Comparison of ENCODE assay signal across 31 mouse cellular contexts in the genomic region with DNA sequence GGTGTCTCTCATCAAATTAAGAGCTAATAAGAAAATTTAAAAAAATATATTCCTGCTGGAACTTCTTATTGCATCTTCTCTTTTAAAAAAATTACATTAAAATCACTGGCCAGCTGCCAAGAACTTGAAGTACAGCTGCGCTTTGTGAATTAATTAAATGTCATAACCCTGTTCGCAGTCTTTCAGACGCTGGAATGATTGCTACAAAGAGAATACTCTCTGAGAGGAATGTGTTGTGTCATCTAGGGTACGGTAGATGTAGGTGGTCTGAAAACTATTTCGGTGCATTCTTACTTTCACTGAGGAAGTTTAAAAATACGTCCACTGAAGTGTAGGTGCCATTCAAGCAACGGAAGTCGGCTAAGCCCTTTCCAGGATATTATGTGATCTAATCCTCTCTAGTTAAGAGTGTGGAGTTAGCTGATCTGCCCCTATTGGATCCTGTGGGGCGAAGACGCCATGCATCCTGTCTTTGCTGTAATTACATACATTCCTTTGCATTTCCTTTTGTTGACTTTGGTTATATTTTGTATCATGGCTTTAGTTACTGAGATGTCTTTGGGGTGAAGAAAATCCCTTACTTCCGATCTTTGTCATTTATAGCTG. TPM values are rescaled to one million over a fixed set of nuclear protein-coding genes. Genes with fewer than 3 reads are reported as not detected.
DNase-seq lines count a peak whose midpoint lies in the region; ATAC-seq and TF ChIP-seq lines count a peak whose summit lies in the region.
"Had no signal": no experiment of that assay in that cellular context is flagged by ENCODE, and none has a peak within 500 bp of the region (broad histone marks: within the 10 kb centered on the region; RNA-seq: fewer than 3 reads in every experiment).

No protein-coding gene starts in this region.

- ATAC-seq in heart, postnatal 0 days (ENCODE audit: insufficient read depth, low read depth): no peak
- no peak for ATAC-seq in limb, embryonic 14.5 days (ENCODE audit: low FRiP score, low read depth)
- no peak for ATAC-seq in stomach, embryonic 16.5 days (ENCODE audit: insufficient read depth, low FRiP score)
- no peak for ATAC-seq in stomach, postnatal 0 days (ENCODE audit: low FRiP score, low TSS enrichment)
- ATAC-seq: forebrain, embryonic 13.5 days; intestine, postnatal 0 days; liver, postnatal 0 days had no signal

- peak overlapping the region; percentile 37; the same call in 1 of the 2 replicates for H3K27ac ChIP-seq in heart, postnatal 0 days (ENCODE audit: low read depth)
- H3K27ac ChIP-seq in heart, adult 2 months: no peak overlapping the region
- no peak overlapping the region for H3K27ac ChIP-seq in limb, embryonic 14.5 days (replicated peaks; ENCODE audit: low read depth, low read length)
- H3K27ac ChIP-seq in limb, embryonic 10.5 days: no peak overlapping the region
- H3K27ac ChIP-seq in stomach, embryonic 16.5 days (ENCODE audit: low read length): no peak overlapping the region
- H3K27ac ChIP-seq in stomach, postnatal 0 days (replicated peaks): no peak overlapping the region
- H3K27ac ChIP-seq: forebrain, embryonic 13.5 days; heart, embryonic 13.5 days; macrophage had no signal

- intact Hi-C loops in heart, adult 2 months (cut with DNase I): no loop called here

- H3K4me1 ChIP-seq in heart, postnatal 0 days (ENCODE audit: control insufficient read depth, insufficient read depth): no peaks in the 10 kb centered on the region
- H3K4me1 ChIP-seq in heart, adult 2 months (ENCODE audit: control insufficient read depth, insufficient read depth, low read length): no peaks in the 10 kb centered on the region
- H3K4me1 ChIP-seq in limb, embryonic 14.5 days (ENCODE audit: control insufficient read depth, insufficient read depth, low read length): no peaks in the 10 kb centered on the region
- no peaks in the 10 kb centered on the region for H3K4me1 ChIP-seq in limb, embryonic 10.5 days
- 0 out of 2 replicates have a peak, but pooled peaks cover 3% of the 10 kb centered on the region for H3K4me1 ChIP-seq in stomach, embryonic 16.5 days (ENCODE audit: control insufficient read depth, insufficient read depth, low read length)
- H3K4me1 ChIP-seq in stomach, postnatal 0 days (replicated peaks; ENCODE audit: control insufficient read depth, insufficient read depth): no peaks in the 10 kb centered on the region
- H3K4me1 ChIP-seq: forebrain, embryonic 13.5 days; heart, embryonic 13.5 days had no signal

- no peak overlapping the region for H3K4me3 ChIP-seq in heart, postnatal 0 days (ENCODE audit: low read depth, low read length)
- H3K4me3 ChIP-seq in heart, adult 2 months: no peak overlapping the region
- no peak overlapping the region for H3K4me3 ChIP-seq in limb, embryonic 14.5 days (replicated peaks; ENCODE audit: low read length)
- no peak overlapping the region for H3K4me3 ChIP-seq in limb, embryonic 10.5 days
- H3K4me3 ChIP-seq in stomach, embryonic 16.5 days (replicated peaks; ENCODE audit: low read length): no peak overlapping the region
- H3K4me3 ChIP-seq in stomach, postnatal 0 days (ENCODE audit: low read depth, low read length): no peak overlapping the region
- H3K4me3 ChIP-seq in myocyte: no peak overlapping the region
- H3K4me3 ChIP-seq: erythroblast, embryonic 14.5 days; forebrain, embryonic 13.5 days; heart, embryonic 13.5 days had no signal

- no peak overlapping the region for H3K4me2 ChIP-seq in heart, postnatal 0 days (ENCODE audit: low read depth, low read length)
- no peak overlapping the region for H3K4me2 ChIP-seq in limb, embryonic 14.5 days (replicated peaks; ENCODE audit: low read depth, low read length, severe bottlenecking)
- H3K4me2 ChIP-seq in stomach, embryonic 16.5 days (ENCODE audit: low read depth, low read length): 0 out of 2 replicates have a peak overlapping the region, but pooled peaks have one; percentile 6
- H3K4me2 ChIP-seq in stomach, postnatal 0 days (replicated peaks; ENCODE audit: low read depth): no peak overlapping the region
- peak overlapping the region; percentile 57 for H3K4me2 ChIP-seq in myocyte (ENCODE audit: low read depth)
- H3K4me2 ChIP-seq: forebrain, embryonic 13.5 days; heart, embryonic 13.5 days; liver, embryonic 11.5 days had no signal

- no peak for TF ChIP-seq POLR2A in heart, adult 2 months (IDR thresholded peaks at IDR 0.05; ENCODE audit: insufficient read depth, low read depth, low read length)
- TF ChIP-seq POLR2A in limb, embryonic 14.5 days (IDR thresholded peaks at IDR 0.05; ENCODE audit: borderline replicate concordance, extremely low read depth, insufficient read depth, insufficient read length): no peak
- TF ChIP-seq POLR2A in myocyte (IDR thresholded peaks at IDR 0.05; ENCODE audit: insufficient read length, low read depth): no peak

- no peak for TF ChIP-seq CTCF in heart, postnatal 0 days (IDR thresholded peaks at IDR 0.05; ENCODE audit: low read depth)
- TF ChIP-seq CTCF in heart, adult 2 months (IDR thresholded peaks at IDR 0.05): no peak
- TF ChIP-seq CTCF in stomach, postnatal 0 days (IDR thresholded peaks at IDR 0.05; ENCODE audit: low read depth): no peak

- no peak overlapping the region for H3ac ChIP-seq in myocyte (ENCODE audit: control insufficient read depth, insufficient read length)

- H3K79me2 ChIP-seq in heart, adult 2 months (replicated peaks; ENCODE audit: control insufficient read depth, insufficient read depth, low read length): no peaks in the 10 kb centered on the region
- H3K79me2 ChIP-seq in myocyte (ENCODE audit: control insufficient read depth, insufficient read depth): no peaks in the 10 kb centered on the region

- no peak overlapping the region for H3K9ac ChIP-seq in heart, postnatal 0 days (replicated peaks; ENCODE audit: low read depth, low read length)
- H3K9ac ChIP-seq in heart, adult 2 months (ENCODE audit: low read depth, low read length): no peak overlapping the region
- H3K9ac ChIP-seq in limb, embryonic 14.5 days (ENCODE audit: low read depth, low read length, severe bottlenecking): no peak overlapping the region
- H3K9ac ChIP-seq in stomach, embryonic 16.5 days (ENCODE audit: low read length): no peak overlapping the region
- H3K9ac ChIP-seq in stomach, postnatal 0 days (ENCODE audit: low read length): no peak overlapping the region
- H3K9ac ChIP-seq: forebrain, embryonic 13.5 days; heart, embryonic 13.5 days; liver, postnatal 0 days had no signal

- WGBS in heart, postnatal 0 days: 51% methylated on average over 11 of the region's 11 CpGs
- WGBS in heart, adult 2 months: 46% methylated on average over 11 of the region's 11 CpGs
- WGBS in limb, embryonic 14.5 days: 53% methylated on average over 11 of the region's 11 CpGs
- WGBS in limb, embryonic 10.5 days: 92% methylated on average over 11 of the region's 11 CpGs
- WGBS in stomach, embryonic 16.5 days: 39% methylated on average over 11 of the region's 11 CpGs
- 36% methylated on average over 11 of the region's 11 CpGs for WGBS in stomach, postnatal 0 days

- TF ChIP-seq EP300 in heart, postnatal 0 days (IDR thresholded peaks at IDR 0.05; ENCODE audit: low read depth): no peak
- no peak for TF ChIP-seq EP300 in heart, adult 2 months (IDR thresholded peaks at IDR 0.05; ENCODE audit: insufficient read depth, low read depth, low read length)
- TF ChIP-seq EP300 in stomach, postnatal 0 days (optimal IDR thresholded peaks at IDR 0.05): no peak

- H3K36me3 ChIP-seq in heart, postnatal 0 days (replicated peaks; ENCODE audit: control insufficient read depth, insufficient read depth, low read length): no peaks in the 10 kb centered on the region
- H3K36me3 ChIP-seq in heart, adult 2 months (ENCODE audit: control insufficient read depth, insufficient read depth, low read length): no peaks in the 10 kb centered on the region
- no peaks in the 10 kb centered on the region for H3K36me3 ChIP-seq in limb, embryonic 14.5 days (ENCODE audit: control insufficient read depth, insufficient read depth, low read length)
- no peaks in the 10 kb centered on the region for H3K36me3 ChIP-seq in limb, embryonic 10.5 days
- no peaks in the 10 kb centered on the region for H3K36me3 ChIP-seq in stomach, embryonic 16.5 days (ENCODE audit: control insufficient read depth, insufficient read depth, low read length)
- no peaks in the 10 kb centered on the region for H3K36me3 ChIP-seq in stomach, postnatal 0 days (ENCODE audit: control insufficient read depth, insufficient read depth, low read length)
- no peaks in the 10 kb centered on the region for H3K36me3 ChIP-seq in myocyte (ENCODE audit: control insufficient read depth, insufficient read depth)
- H3K36me3 ChIP-seq: heart, embryonic 13.5 days had no signal

- DNase-seq in heart, postnatal 0 days (ENCODE audit: low spot score): no peak
- no peak for DNase-seq in heart, adult 2 months
- peak; percentile 28 for DNase-seq in limb, embryonic 14.5 days (ENCODE audit: low spot score)
- no peak for DNase-seq in limb, embryonic 10.5 days (ENCODE audit: low spot score)
- DNase-seq in stomach, postnatal 0 days (ENCODE audit: low spot score): no peak
- no peak for DNase-seq in frontal cortex, postnatal 25 days (ENCODE audit: low spot score in 2 of 2)
- DNase-seq: adrenal gland, adult 2 months; cerebellum, adult 18-20 months; cerebellum, postnatal 25 days; gastrocnemius, postnatal 14 days; heart, adult 11 months; liver, postnatal 0 days had no signal

- no peaks in the 10 kb centered on the region for H3K9me3 ChIP-seq in heart, postnatal 0 days (replicated peaks; ENCODE audit: control insufficient read depth, low read length)
- H3K9me3 ChIP-seq in limb, embryonic 14.5 days (ENCODE audit: control insufficient read depth, low read length): no peaks in the 10 kb centered on the region
- H3K9me3 ChIP-seq in limb, embryonic 10.5 days (replicated peaks): no peaks in the 10 kb centered on the region
- H3K9me3 ChIP-seq in stomach, embryonic 16.5 days (replicated peaks; ENCODE audit: control insufficient read depth, low read length): no peaks in the 10 kb centered on the region
- no peaks in the 10 kb centered on the region for H3K9me3 ChIP-seq in stomach, postnatal 0 days (ENCODE audit: control insufficient read depth, low read length)
- H3K9me3 ChIP-seq: forebrain, embryonic 13.5 days; heart, embryonic 13.5 days had no signal

- H3K27me3 ChIP-seq in heart, postnatal 0 days (ENCODE audit: control insufficient read depth, insufficient read depth, low read length): no peaks in the 10 kb centered on the region
- H3K27me3 ChIP-seq in heart, adult 2 months (ENCODE audit: control insufficient read depth, insufficient read depth, low read length): no peaks in the 10 kb centered on the region
- no peaks in the 10 kb centered on the region for H3K27me3 ChIP-seq in limb, embryonic 14.5 days (ENCODE audit: control insufficient read depth, insufficient read depth, low read length)
- no peaks in the 10 kb centered on the region for H3K27me3 ChIP-seq in limb, embryonic 10.5 days (ENCODE audit: low read depth, poor library complexity, severe bottlenecking)
- H3K27me3 ChIP-seq in stomach, embryonic 16.5 days (ENCODE audit: control insufficient read depth, insufficient read depth, low read length): no peaks in the 10 kb centered on the region
- no peaks in the 10 kb centered on the region for H3K27me3 ChIP-seq in stomach, postnatal 0 days (ENCODE audit: control insufficient read depth, insufficient read depth, low read length)
- no peaks in the 10 kb centered on the region for H3K27me3 ChIP-seq in myocyte (ENCODE audit: control insufficient read depth, insufficient read depth, insufficient read length)
- H3K27me3 ChIP-seq: forebrain, embryonic 13.5 days; heart, embryonic 13.5 days had no signal

RNA-seq across cellular contexts. Expression of gene Lrrc72, which starts 9.0 kb away (rescaled TPM):
- not detected in 2 replicates for total RNA-seq in heart, postnatal 0 days (2014; rRNA removed; ENCODE audit: low replicate concordance)
- not detected in 2 replicates for polyA plus RNA-seq in heart, postnatal 0 days (2015; fragmentation: Nextera tagmentation; extraction: Ambion mirVana)
- not detected for total RNA-seq in heart, adult 2 months (2021)
- not detected in 2 replicates for polyA plus RNA-seq in heart, adult 2 months (2012; rRNA removed)
- not detected in 2 replicates for polyA plus RNA-seq in limb, embryonic 14.5 days (2012; rRNA removed)
- 0.30 TPM in 1 of 2 replicates, not detected in the other for polyA plus RNA-seq in limb, embryonic 14.5 days (2014; fragmentation: Nextera tagmentation; extraction: Ambion mirVana)
- polyA plus RNA-seq in limb, embryonic 10.5 days (2016; fragmentation: Nextera tagmentation; extraction: Ambion mirVana): not detected in 2 replicates
- polyA plus RNA-seq in stomach, embryonic 16.5 days (2015; fragmentation: Nextera tagmentation; extraction: Ambion mirVana): not detected in 2 replicates
- polyA plus RNA-seq in stomach, postnatal 0 days (2015; fragmentation: Nextera tagmentation; extraction: Ambion mirVana): not detected in 2 replicates
- 0.08 TPM for polyA plus RNA-seq in myocyte (2012; fragmentation: generic; extraction: Trizol)
- total RNA-seq: adrenal gland, adult 2 months; adrenal gland, postnatal 4 days; ES-E14; gastrocnemius, postnatal 14 days; heart, postnatal 25 days; layer of hippocampus, postnatal 14 days; left cerebral cortex, adult 8-10 months; monocyte, adult 5-6 weeks had no signal
- polyA plus RNA-seq: adrenal gland, adult 2 months; erythroblast, embryonic 14.5 days; forebrain, embryonic 13.5 days; heart, embryonic 13.5 days; intestine, postnatal 0 days; kidney, embryonic 16.5 days; limb, embryonic 11.5 days; liver, embryonic 11.5 days; liver, postnatal 0 days; macrophage; neural tube, embryonic 11.5 days; small intestine, adult 2 months; urinary bladder, adult 2 months had no signal

RNA-seq across cellular contexts. Expression of gene Sostdc1, which starts 51.7 kb away (rescaled TPM):
- total RNA-seq in heart, postnatal 0 days (2014; rRNA removed; ENCODE audit: low replicate concordance): not detected in 2 replicates
- polyA plus RNA-seq in heart, postnatal 0 days (2015; fragmentation: Nextera tagmentation; extraction: Ambion mirVana): 0.14 and 0.69 TPM in 2 replicates
- total RNA-seq in heart, adult 2 months (2021): under 1 TPM; 0.27 to 0.31 TPM
- polyA plus RNA-seq in heart, adult 2 months (2012; rRNA removed): 0.49 and 0.73 TPM in 2 replicates
- 36.1 and 39.5 TPM in 2 replicates for polyA plus RNA-seq in limb, embryonic 14.5 days (2012; rRNA removed)
- polyA plus RNA-seq in limb, embryonic 14.5 days (2014; fragmentation: Nextera tagmentation; extraction: Ambion mirVana): 63.8 and 69.7 TPM in 2 replicates
- 5.8 and 11.1 TPM in 2 replicates for polyA plus RNA-seq in limb, embryonic 10.5 days (2016; fragmentation: Nextera tagmentation; extraction: Ambion mirVana)
- 11.0 and 11.1 TPM in 2 replicates for polyA plus RNA-seq in stomach, embryonic 16.5 days (2015; fragmentation: Nextera tagmentation; extraction: Ambion mirVana)
- polyA plus RNA-seq in stomach, postnatal 0 days (2015; fragmentation: Nextera tagmentation; extraction: Ambion mirVana): 3.2 and 4.5 TPM in 2 replicates
- not detected for polyA plus RNA-seq in myocyte (2012; fragmentation: generic; extraction: Trizol)
- total RNA-seq: monocyte, adult 5-6 weeks had no signal
- polyA plus RNA-seq: erythroblast, embryonic 14.5 days; macrophage had no signal

Comparison
In these comparisons a context has a peak if more than half of its experiments do, and no peak if none do; other contexts are left out.
1. H3K4me2 ChIP-seq: peak in stomach, embryonic 16.5 days (single experiment) and myocyte (single experiment); none in heart, postnatal 0 days (single experiment), limb, embryonic 14.5 days (single experiment) and stomach, postnatal 0 days (single experiment).